Mouse (Mus musculus) hindbrain, embryonic 14.5 days (tissue): ENCODE measurements around the gene a. TPM values are rescaled to one million over a fixed set of nuclear protein-coding genes. Genes with fewer than 3 reads are reported as not detected.
"Not testable (repeated sequence)": the region's sequence is repeated elsewhere in the genome, so short reads cannot be mapped to it uniquely, and the experiment has no call there.

Experiments used
- ATAC-seq: fragments of 200-750 bp; cut with Nextera tagmentation; 2 replicates; pipeline ENCODE4 v1.8.0; 2017; ENCODE audit warnings: moderate number of reproducible peaks, mild to moderate bottlenecking, moderate TSS enrichment, moderate library complexity; ENCODE audit not compliant: low FRiP score
- DNase-seq: peaks from one replicate; pipeline ENCODE4 v3.0.0-alpha.2; 2015; ENCODE audit warnings: low spot score
- H3K27ac ChIP-seq: fragments of 300-500 bp; sonication (generic); 2 replicates; pipeline ENCODE4 v1.5.1; 2014; ENCODE audit warnings: mild to moderate bottlenecking, moderate library complexity
- H3K27me3 ChIP-seq: fragments of 300-500 bp; sonication (generic); 2 replicates; pipeline ENCODE4 v1.6.1; 2014; ENCODE audit warnings: mild to moderate bottlenecking, low read length, mixed read lengths; ENCODE audit not compliant: control insufficient read depth, insufficient read depth
- H3K36me3 ChIP-seq: fragments of 300-500 bp; sonication (generic); replicated peaks from 2 replicates; pipeline ENCODE4 v1.6.1; 2014; ENCODE audit not compliant: control insufficient read depth, insufficient read depth
- H3K4me1 ChIP-seq: fragments of 300-500 bp; sonication (generic); replicated peaks from 2 replicates; pipeline ENCODE4 v1.6.1; 2014; ENCODE audit warnings: antibody characterized with exemption, low read length, mixed read lengths; ENCODE audit not compliant: control insufficient read depth, insufficient read depth
- H3K4me2 ChIP-seq: fragments of 300-500 bp; sonication (generic); replicated peaks from 2 replicates; pipeline ENCODE4 v1.6.1; 2014; ENCODE audit warnings: mild to moderate bottlenecking, moderate library complexity
- H3K4me3 ChIP-seq: fragments of 300-500 bp; sonication (generic); replicated peaks from 2 replicates; pipeline ENCODE4 v1.5.1; 2014; ENCODE audit warnings: mild to moderate bottlenecking, low read length
- H3K9ac ChIP-seq: fragments of 300-500 bp; sonication (generic); 2 replicates; pipeline ENCODE4 v1.6.1; 2014
- H3K9me3 ChIP-seq: fragments of 300-500 bp; sonication (generic); 2 replicates; pipeline ENCODE4 v1.6.1; 2016; ENCODE audit warnings: low read length; ENCODE audit not compliant: control insufficient read depth
- WGBS: fragments of 180-500 bp; shearing (Covaris S2); extraction: QIAGEN DNeasy Blood & Tissue Kit; methylation state at CpG from one replicate; pipeline ENCODE4 v1.1.7; 2014; 5-methylcytosine and 5-hydroxymethylcytosine counted together
- polyA plus RNA-seq: library from polyadenylated mRNA; unstranded; fragments of >200 nt; fragmentation: Nextera tagmentation; extraction: Ambion mirVana; gene quantifications from 2 replicates; pipeline ENCODE4 v1.2.1, GENCODE M21; 2014

Gene a
- polyA plus RNA-seq, 1 experiment from 2014 or later, result 1.3 TPM

DNA sequence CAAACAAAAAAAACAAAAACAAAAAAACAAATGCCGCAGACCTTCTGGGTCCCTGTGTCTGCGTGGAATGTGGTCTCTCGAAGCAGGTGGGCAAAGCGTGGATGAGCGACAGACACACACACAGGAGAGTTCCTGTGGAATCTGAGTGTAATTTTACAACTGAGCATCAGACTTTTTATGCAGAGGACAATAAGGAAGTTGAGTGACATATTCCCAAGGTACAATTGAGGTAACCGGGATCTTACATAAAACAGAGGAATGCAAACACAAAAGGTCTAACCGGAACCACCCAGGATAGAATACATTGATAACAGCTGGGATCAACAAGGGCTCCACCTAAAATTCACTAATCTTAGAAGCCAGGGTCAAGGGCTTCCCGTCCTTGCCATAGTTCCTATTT is 107.8 kb downstream of the a start:
- not testable (repeated sequence) for H3K4me1 ChIP-seq, H3K27me3 ChIP-seq, H3K9me3 ChIP-seq, H3K27ac ChIP-seq, H3K4me2 ChIP-seq, ATAC-seq, H3K4me3 ChIP-seq, H3K36me3 ChIP-seq, H3K9ac ChIP-seq, DNase-seq
- WGBS, result 93% methylated on average over 8 of the region's 8 CpGs

DNA sequence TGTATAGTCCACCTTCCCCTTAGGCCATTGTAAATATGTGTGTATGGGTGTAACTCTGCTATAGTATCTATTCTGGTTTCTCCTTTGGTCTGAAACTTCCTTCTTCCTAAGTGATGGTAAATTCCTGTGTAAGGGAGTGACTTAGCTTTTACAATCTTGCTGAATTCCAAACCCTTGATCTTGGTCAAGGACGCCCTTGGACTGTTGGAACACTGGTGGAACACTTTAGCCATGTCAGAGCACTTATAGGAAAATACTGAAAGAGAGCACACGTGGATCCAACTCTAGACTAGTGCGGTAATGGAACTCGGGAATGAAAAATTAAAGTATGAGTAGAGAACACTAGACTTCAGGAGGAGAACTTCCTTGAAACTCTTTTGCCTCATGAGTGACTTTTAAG is 108.2 kb downstream of the a start:
- H3K36me3 ChIP-seq, H3K9ac ChIP-seq, H3K4me1 ChIP-seq, H3K27me3 ChIP-seq, H3K27ac ChIP-seq, ATAC-seq, DNase-seq, H3K4me3 ChIP-seq, H3K9me3 ChIP-seq, H3K4me2 ChIP-seq: not testable (repeated sequence)
- WGBS, result 87% methylated on average over 4 of the region's 4 CpGs

DNA sequence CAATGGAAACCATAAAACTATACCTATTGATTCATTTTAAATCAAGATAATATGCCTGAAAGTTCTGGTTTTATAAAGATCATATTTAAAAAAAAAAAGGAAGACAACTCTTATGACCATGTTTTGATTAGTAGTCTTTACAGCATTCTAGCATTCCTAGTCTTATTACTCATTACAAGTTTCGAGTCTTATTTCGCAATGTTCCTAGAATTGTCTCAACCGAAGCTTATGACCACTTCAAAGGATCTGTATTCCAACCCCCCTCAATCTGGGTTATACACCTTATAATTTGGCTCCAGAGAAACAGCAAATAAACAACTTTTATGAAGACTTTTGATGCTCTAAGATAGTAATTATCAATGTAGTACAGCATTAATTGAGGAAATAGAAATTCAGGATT is 110.9 kb downstream of the a start:
- Histone ChIP-seq H3K27ac (no peak overlapping the region), H3K9ac (no peak overlapping the region), H3K4me3 (no peak overlapping the region), H3K9me3 (no peaks in the 10 kb centered on the region), H3K4me1 (no peaks in the 10 kb centered on the region), H3K27me3 (no peaks in the 10 kb centered on the region), H3K36me3 (no peaks in the 10 kb centered on the region), H3K4me2 (no peak overlapping the region)
- ATAC-seq (no peak), DNase-seq (no peak)
- WGBS, result 93% methylated on average over 3 of the region's 3 CpGs

DNA sequence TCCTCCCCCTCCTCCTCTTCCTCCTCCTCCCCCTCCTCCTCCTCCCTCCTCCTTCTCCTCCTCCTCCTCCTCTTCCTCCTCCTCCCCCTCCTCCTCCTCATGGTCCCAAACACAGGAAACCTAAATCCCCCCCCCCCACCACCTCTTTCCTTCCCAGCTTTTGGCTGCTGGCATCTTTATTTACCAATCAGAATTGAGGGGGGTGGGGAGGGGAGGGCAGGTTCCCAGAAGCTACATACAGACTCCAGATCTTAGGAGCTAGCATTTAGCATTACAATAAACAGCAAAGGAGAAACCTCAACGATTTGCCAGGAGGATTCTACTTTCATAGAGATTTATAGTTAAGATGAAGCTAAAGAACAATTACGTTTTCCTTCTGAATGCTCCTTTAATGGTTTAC is 114.6 kb downstream of the a start:
- no peak overlapping the region for H3K4me2 ChIP-seq
- H3K4me3 ChIP-seq, result no peak overlapping the region
- no peak overlapping the region for H3K9ac ChIP-seq
- 50% methylated on average over 2 of the region's 2 CpGs for WGBS
- H3K27me3 ChIP-seq, result no peaks in the 10 kb centered on the region
- no peaks in the 10 kb centered on the region for H3K36me3 ChIP-seq
- no peak overlapping the region for H3K27ac ChIP-seq
- H3K9me3 ChIP-seq, result no peaks in the 10 kb centered on the region
- ATAC-seq (no peak), DNase-seq (no peak)
- H3K4me1 ChIP-seq, result no peaks in the 10 kb centered on the region

DNA sequence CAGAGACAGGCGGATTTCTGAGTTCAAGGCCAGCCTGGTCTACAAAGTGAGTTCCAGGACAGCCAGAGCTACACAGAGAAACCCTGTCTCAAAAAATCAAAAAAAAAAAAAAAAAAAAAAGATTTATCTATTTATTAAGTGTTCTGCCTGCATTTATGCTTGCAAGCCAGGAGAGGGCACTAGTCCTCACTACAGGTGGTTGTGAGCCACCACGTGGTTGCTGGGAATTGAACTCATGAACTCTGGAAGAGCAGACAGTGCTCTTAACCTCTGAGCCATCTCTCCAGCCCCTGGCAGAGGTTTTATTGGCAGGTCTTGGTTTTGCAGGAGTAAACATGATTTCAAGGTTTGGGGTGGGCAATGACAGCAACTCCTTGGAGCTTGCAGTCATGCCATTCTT is 117.0 kb downstream of the a start:
- H3K27me3 ChIP-seq, H3K36me3 ChIP-seq, H3K9ac ChIP-seq, H3K9me3 ChIP-seq, H3K4me1 ChIP-seq, DNase-seq, ATAC-seq, H3K27ac ChIP-seq, H3K4me2 ChIP-seq, H3K4me3 ChIP-seq: not testable (repeated sequence)
- WGBS, result 46% methylated on average over 2 of the region's 2 CpGs

DNA sequence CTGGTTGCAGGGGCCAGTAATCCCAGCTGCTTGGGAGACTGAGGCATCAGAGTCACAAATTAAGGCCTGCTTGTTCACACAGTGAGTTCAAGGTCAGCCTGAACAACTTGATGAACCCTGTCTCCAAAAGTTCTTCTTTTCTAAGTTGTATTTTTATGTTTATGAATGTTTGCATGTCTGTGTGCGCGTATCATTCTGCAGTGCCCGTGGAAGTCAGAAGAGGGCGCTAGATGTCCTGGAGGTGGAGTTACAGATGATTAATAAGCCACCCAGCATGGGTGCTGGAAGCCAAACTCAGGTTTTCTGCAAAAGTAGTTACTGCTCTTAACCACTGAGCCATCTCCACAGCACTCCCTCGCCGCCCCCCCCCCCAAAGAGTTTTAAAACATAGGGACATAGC is 118.6 kb downstream of the a start:
- no peak for ATAC-seq
- WGBS, result 76% methylated on average over 6 of the region's 6 CpGs
- Histone ChIP-seq H3K9ac (no peak overlapping the region), H3K36me3 (no peaks in the 10 kb centered on the region), H3K4me2 (no peak overlapping the region), H3K27me3 (no peaks in the 10 kb centered on the region), H3K9me3 (no peaks in the 10 kb centered on the region), H3K4me3 (no peak overlapping the region), H3K4me1 (no peaks in the 10 kb centered on the region), H3K27ac (no peak overlapping the region)
- DNase-seq, result no peak

DNA sequence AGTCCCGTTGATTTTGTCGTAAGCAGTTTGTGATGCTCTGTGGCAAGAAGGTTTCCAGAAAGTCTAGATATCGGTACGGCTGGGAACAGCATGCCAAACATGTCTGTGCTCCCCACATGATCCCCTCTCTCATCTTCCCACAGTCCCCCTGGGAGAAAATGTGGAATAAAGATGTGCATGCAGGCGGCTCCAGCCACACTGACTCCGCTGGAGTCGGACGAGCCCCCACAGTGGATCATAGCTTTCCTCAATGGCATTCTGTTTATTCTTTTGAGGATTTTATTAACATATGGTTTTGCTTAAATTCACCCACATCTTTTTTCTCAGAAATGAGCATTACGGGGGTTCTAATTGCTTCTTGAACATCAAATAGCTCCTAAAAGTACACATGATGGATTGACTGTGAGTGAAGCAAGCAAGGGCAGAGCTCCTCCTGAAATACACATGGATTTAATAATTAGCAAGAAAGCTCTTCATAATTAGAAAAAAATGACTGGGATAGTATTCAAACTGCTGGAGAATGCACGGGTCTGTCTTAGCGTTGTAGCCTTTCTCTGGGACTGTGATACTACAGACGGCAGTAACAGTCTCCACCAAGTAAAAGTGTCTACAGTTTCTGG is 124.8 kb downstream of the a start:
- ATAC-seq (no peak), DNase-seq (no peak)
- Histone ChIP-seq H3K4me1 (no peaks in the 10 kb centered on the region), H3K9me3 (no peaks in the 10 kb centered on the region), H3K9ac (no peak overlapping the region), H3K4me2 (no peak overlapping the region), H3K27ac (no peak overlapping the region), H3K27me3 (no peaks in the 10 kb centered on the region), H3K36me3 (no peaks in the 10 kb centered on the region), H3K4me3 (no peak overlapping the region)
- 77% methylated on average over 12 of the region's 12 CpGs for WGBS

DNA sequence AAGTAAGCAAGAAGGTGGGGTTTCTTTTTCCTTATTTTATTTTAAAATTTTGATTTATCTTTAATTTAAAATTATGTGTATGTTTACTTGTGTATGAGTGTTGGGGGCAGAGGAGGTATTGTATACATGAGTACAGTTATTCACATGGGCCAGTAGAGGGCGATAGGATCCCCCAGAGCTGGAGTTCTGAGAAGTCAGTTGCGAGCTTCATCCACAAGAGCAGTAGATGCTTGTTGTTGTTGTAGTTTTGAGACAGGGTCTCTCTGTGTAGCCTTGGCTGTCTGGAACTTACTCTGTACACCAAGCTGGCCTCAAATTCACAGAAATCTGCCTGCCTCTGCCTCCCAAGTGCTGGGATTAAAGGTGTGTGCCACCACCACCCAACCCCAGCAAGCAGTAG is 125.3 kb downstream of the a start:
- Histone ChIP-seq H3K4me1 (no peaks in the 10 kb centered on the region), H3K36me3 (no peaks in the 10 kb centered on the region), H3K9ac (no peak overlapping the region), H3K27me3 (no peaks in the 10 kb centered on the region), H3K27ac (no peak overlapping the region), H3K4me2 (no peak overlapping the region), H3K4me3 (no peak overlapping the region), H3K9me3 (no peaks in the 10 kb centered on the region)
- ATAC-seq (no peak), DNase-seq (no peak)
- 8% methylated on average over 2 of the region's 2 CpGs for WGBS

DNA sequence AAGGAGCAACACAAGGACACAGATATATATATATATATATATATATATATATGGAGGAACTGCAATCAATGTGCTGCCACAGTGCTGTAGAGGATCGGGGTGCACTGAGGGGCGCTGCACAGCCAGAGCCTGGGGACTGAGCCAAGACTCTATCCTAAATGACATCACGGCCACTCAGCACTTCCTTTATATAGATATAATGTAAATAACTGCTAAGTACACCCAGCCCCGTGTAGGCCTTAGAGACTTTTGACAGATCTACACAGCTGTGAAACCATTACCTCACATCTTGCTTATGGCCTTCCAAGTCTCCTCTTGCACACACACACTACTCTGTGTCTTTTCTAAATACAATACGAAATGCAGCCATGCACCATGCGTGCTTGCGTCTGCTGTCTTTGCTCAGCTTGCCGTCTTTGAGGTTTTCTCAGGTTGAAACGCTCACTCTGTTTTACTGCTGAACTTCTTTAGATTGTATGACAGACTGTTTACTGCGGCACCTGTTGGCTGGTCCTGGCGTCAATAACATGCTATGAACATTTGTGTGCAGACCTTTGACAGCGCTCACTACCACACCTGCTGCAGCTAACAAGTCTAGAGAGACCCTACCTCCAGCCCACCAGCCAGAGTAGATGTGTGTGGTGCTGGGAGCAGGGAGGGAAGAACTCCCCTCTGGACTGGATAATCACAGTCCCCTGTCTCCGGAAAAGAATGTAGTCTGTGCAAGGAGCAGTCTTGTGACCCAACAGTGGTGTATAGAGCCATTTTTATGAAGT is 126.9 kb downstream of the a start:
- no peaks in the 10 kb centered on the region for H3K36me3 ChIP-seq
- H3K4me1 ChIP-seq, result no peaks in the 10 kb centered on the region
- WGBS, result 80% methylated on average over 13 of the region's 13 CpGs
- H3K27ac ChIP-seq, result no peak overlapping the region
- no peaks in the 10 kb centered on the region for H3K9me3 ChIP-seq
- H3K9ac ChIP-seq, result no peak overlapping the region
- ATAC-seq (no peak), DNase-seq (no peak)
- H3K4me2 ChIP-seq, result no peak overlapping the region
- H3K4me3 ChIP-seq, result no peak overlapping the region
- no peaks in the 10 kb centered on the region for H3K27me3 ChIP-seq
